10 mouse cellular contexts compared by ENCODE assay signal in the genomic region with DNA sequence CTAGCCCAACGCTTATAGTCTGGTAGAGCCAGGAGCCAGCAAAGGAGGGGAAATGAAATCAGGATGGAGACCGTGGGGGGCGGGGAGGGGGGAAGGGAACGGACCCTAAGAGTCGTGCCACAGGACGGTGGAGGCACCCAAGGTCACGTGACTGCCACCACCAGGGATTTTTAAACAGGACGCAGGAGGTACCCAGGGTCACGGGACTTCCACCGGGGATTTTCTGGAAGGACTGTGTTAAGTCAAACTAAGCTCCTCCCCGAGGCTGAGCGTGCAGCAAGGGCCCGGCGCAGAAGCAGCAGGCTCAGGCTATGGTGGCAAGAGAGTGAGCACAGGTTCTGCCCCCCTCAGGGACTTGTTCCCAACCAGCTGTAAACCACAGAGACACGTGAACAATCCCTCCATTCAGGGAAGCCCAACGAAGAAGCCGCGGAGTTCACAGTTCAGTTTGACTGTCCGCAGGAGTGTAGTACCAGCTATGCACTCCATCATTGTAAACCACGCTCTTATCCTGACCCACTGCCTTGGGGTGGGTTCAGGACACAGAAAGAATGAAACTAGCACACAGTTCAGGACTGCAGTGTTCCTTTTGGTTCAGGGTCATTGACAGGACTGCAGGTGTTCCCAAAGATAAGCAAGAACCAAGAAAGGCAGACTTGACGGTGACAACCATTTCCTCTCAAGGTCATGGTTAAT. TPM values are rescaled to one million over a fixed set of nuclear protein-coding genes. Genes with fewer than 3 reads are reported as not detected.
DNase-seq lines count a peak whose midpoint lies in the region; ATAC-seq and TF ChIP-seq lines count a peak whose summit lies in the region.
"Had no signal": no experiment of that assay in that cellular context is flagged by ENCODE, and none has a peak within 500 bp of the region (broad histone marks: within the 10 kb centered on the region; RNA-seq: fewer than 3 reads in every experiment).

No protein-coding gene starts in this region.

- peak; percentile 93 for DNase-seq in heart, adult 11 months
- DNase-seq in heart, postnatal 25 days (ENCODE audit: low spot score) = no peak
- peak; percentile 63 for DNase-seq in CD4-positive, CD25-positive, alpha-beta regulatory T cell, adult 2 months (ENCODE audit: low read depth, low spot score)
- DNase-seq in naive thymus-derived CD4-positive, alpha-beta T cell, adult 2 months (ENCODE audit: low read depth) = peak; percentile 46
- DNase-seq in forebrain, postnatal 0 days = no peak
- DNase-seq in midbrain, postnatal 0 days (ENCODE audit: low spot score) = no peak
- DNase-seq: cerebellum, adult 11 months had no signal

- H3K27ac ChIP-seq in forebrain, postnatal 0 days (ENCODE audit: low read depth, low read length) = no peak overlapping the region
- H3K27ac ChIP-seq in midbrain, postnatal 0 days (ENCODE audit: low read depth, low read length) = no peak overlapping the region
- H3K27ac ChIP-seq: left cerebral cortex, adult 2 months had no signal

- no peak overlapping the region for H3K4me3 ChIP-seq in forebrain, postnatal 0 days (ENCODE audit: low read depth, low read length)
- H3K4me3 ChIP-seq in midbrain, postnatal 0 days (ENCODE audit: low read depth, low read length) = no peak overlapping the region
- H3K4me3 ChIP-seq: left cerebral cortex, adult 2 months had no signal

- H3K27me3 ChIP-seq in forebrain, postnatal 0 days (ENCODE audit: insufficient read depth, low read length) = no peaks in the 10 kb centered on the region
- no peaks in the 10 kb centered on the region for H3K27me3 ChIP-seq in midbrain, postnatal 0 days (ENCODE audit: insufficient read depth, low read length)

- no peak overlapping the region for H3K4me2 ChIP-seq in forebrain, postnatal 0 days (ENCODE audit: low read depth)
- no peak overlapping the region for H3K4me2 ChIP-seq in midbrain, postnatal 0 days (ENCODE audit: low read depth, low read length, poor library complexity, severe bottlenecking)

- ATAC-seq in inflammation-experienced regulatory T-cells, adult 6 months = peak; percentile 82
- ATAC-seq in forebrain, postnatal 0 days = no peak
- ATAC-seq in erythroblast, adult 5-6 weeks (replicated peaks; ENCODE audit: low FRiP score, poor library complexity, severe bottlenecking) = no peak
- ATAC-seq in midbrain, postnatal 0 days (ENCODE audit: low FRiP score) = no peak

- no peaks in the 10 kb centered on the region for H3K4me1 ChIP-seq in forebrain, postnatal 0 days (ENCODE audit: insufficient read depth)
- no peaks in the 10 kb centered on the region for H3K4me1 ChIP-seq in midbrain, postnatal 0 days (ENCODE audit: insufficient read depth, low read length)

- intact Hi-C loops in heart, postnatal 25 days (cut with DNase I) = no loop called here

- WGBS in forebrain, postnatal 0 days = 67% methylated on average over 21 of the region's 21 CpGs
- WGBS in midbrain, postnatal 0 days = 65% methylated on average over 21 of the region's 21 CpGs

- no peaks in the 10 kb centered on the region for H3K36me3 ChIP-seq in forebrain, postnatal 0 days (ENCODE audit: insufficient read depth)
- no peaks in the 10 kb centered on the region for H3K36me3 ChIP-seq in midbrain, postnatal 0 days (ENCODE audit: insufficient read depth, low read length)

- no peak overlapping the region for H3K9ac ChIP-seq in forebrain, postnatal 0 days
- no peak overlapping the region for H3K9ac ChIP-seq in midbrain, postnatal 0 days (replicated peaks; ENCODE audit: low read length, poor library complexity, severe bottlenecking)

- no peaks in the 10 kb centered on the region for H3K9me3 ChIP-seq in forebrain, postnatal 0 days (ENCODE audit: low read length)
- no peaks in the 10 kb centered on the region for H3K9me3 ChIP-seq in midbrain, postnatal 0 days (ENCODE audit: low read length)

- no peak for TF ChIP-seq CTCF in forebrain, postnatal 0 days (IDR thresholded peaks at IDR 0.05; ENCODE audit: low read depth)
- no peak for TF ChIP-seq CTCF in midbrain, postnatal 0 days (IDR thresholded peaks at IDR 0.05)

RNA-seq across cellular contexts. Expression of a gene that starts 10.7 kb away (rescaled TPM):
- total RNA-seq in heart, postnatal 25 days (2021) = 1 to 10 TPM; 3.9 to 4.5 TPM
- polyA plus RNA-seq in inflammation-experienced regulatory T-cells, adult 6 months (2017; shearing (Covaris generic)) = 10 to 100 TPM; 14.5 to 29.9 (median 27.1) TPM
- 3.0 and 3.4 TPM in 2 replicates for total RNA-seq in forebrain, postnatal 0 days (2014; rRNA removed)
- polyA plus RNA-seq in forebrain, postnatal 0 days (2015; fragmentation: Nextera tagmentation; extraction: Ambion mirVana) = 4.4 and 7.5 TPM in 2 replicates
- 0.63 TPM in 1 of 2 replicates, not detected in the other for total RNA-seq in erythroblast, adult 5-6 weeks (2015; ENCODE audit: low replicate concordance)
- 0.60 TPM in 1 of 2 replicates, not detected in the other for total RNA-seq in erythroblast, adult 5-6 weeks (2017; ENCODE audit: low replicate concordance)
- 3.9 TPM in 2 replicates for total RNA-seq in midbrain, postnatal 0 days (2014; rRNA removed)
- 4.8 and 7.9 TPM in 2 replicates for polyA plus RNA-seq in midbrain, postnatal 0 days (2015; fragmentation: Nextera tagmentation; extraction: Ambion mirVana)

Comparison
In these comparisons a context has a peak if more than half of its experiments do, and no peak if none do; other contexts are left out.
1. DNase-seq: peak in heart, adult 11 months (single experiment), CD4-positive, CD25-positive, alpha-beta regulatory T cell, adult 2 months (single experiment) and naive thymus-derived CD4-positive, alpha-beta T cell, adult 2 months (single experiment); none in heart, postnatal 25 days (single experiment), forebrain, postnatal 0 days (single experiment) and midbrain, postnatal 0 days (single experiment).